Mouse (Mus musculus): ENCODE measurements around the gene Slc44a1. TPM values are rescaled to one million over a fixed set of nuclear protein-coding genes. Genes with fewer than 3 reads are reported as not detected.
A peak's percentile ranks its signal among the peaks of the same experiment; 100 is the strongest.

The Slc44a1 gene
- polyA plus RNA-seq, 1 experiment from 2014 or later: 9.6 TPM

DNA sequence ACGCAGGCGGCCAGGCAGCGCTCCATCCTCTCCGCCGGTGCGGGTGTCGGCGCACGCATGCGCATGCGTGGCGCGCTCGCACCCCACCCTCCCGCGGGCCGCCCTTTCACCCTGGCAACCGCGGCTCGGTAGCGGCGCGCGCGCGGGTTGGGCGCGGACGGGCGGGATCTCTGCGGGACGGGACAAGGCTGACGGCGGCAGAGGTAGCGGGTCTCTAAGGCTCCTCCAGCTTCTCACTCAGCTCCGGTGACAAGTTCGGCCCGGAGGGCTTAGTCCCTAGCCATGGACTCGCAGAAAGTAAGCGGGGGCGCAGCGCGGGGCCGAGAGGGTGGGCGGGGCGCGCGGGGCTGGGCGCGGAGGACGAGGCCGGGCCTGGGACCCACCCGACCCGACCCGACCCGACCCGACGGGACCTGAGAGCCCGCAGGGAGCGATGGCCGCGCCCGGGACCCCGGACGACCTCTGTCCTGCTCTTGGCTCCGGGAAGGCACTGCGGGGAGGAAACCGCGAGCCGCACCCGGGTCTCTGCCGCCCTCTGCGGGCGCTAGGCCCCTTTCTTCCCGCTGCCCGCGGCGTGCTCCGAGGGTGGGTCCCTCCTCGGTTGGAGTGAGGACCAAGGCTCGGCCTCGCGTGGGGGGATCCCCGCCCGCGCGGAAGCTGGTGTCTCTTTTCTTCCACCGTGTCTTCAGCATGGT, 191.2 kb downstream of the Slc44a1 start, which contains the start of gene Fsd1l:
TSS of gene Fsd1l (plus strand) at position 156 of the 695 bp plus-strand sequence.
- WGBS: under 1% methylated on average over 72 of the region's 88 CpGs
- H3K9me3 ChIP-seq (replicated peaks; ENCODE audit: control insufficient read depth, low read length, poor library complexity, severe bottlenecking): no peaks in the 10 kb centered on the region
- H3K9ac ChIP-seq (ENCODE audit: low read depth, low read length): peak within 1 kb of the TSS; percentile 88
- no peaks in the 10 kb centered on the region for H3K36me3 ChIP-seq (ENCODE audit: control insufficient read depth, insufficient read depth, low read length)
- peaks cover 38% of the 10 kb centered on the region for H3K4me1 ChIP-seq (ENCODE audit: control insufficient read depth, insufficient read depth, low read length)
- peak within 1 kb of the TSS; percentile 96 for H3K27ac ChIP-seq (ENCODE audit: low read length)
- ATAC-seq: peak; percentile 92
- peak within 1 kb of the TSS; percentile 86 for H3K4me3 ChIP-seq (ENCODE audit: low read depth, low read length)
- H3K4me2 ChIP-seq (ENCODE audit: low read length): peak within 1 kb of the TSS; percentile 76
- no peaks in the 10 kb centered on the region for H3K27me3 ChIP-seq (ENCODE audit: control insufficient read depth, insufficient read depth, low read depth, low read length)

DNA sequence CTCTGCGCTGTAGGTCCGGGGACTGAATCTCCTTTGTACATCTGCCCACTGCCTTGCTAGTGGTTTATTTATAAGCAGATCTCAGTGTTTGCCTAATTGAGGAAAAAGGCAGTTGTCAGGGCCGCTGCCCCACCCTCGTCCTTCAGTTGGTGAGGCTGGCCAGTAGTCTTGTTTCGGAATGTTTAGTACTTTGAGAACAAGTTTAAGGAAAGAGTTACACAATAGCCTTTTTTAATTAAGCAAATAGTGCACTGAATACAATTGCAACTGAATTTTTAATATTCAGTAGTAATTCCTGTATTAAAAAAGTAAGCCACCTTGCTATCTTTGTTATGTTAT, 191.8 kb downstream of the Slc44a1 start:
- H3K36me3 ChIP-seq (ENCODE audit: control insufficient read depth, insufficient read depth, low read length): no peaks in the 10 kb centered on the region
- peak overlapping the region; percentile 88 for H3K9ac ChIP-seq (ENCODE audit: low read depth, low read length)
- no peaks in the 10 kb centered on the region for H3K27me3 ChIP-seq (ENCODE audit: control insufficient read depth, insufficient read depth, low read depth, low read length)
- WGBS: 2% methylated on average over 5 of the region's 5 CpGs
- peak overlapping the region; percentile 96 for H3K27ac ChIP-seq (ENCODE audit: low read length)
- peak overlapping the region; percentile 76 for H3K4me2 ChIP-seq (ENCODE audit: low read length)
- no peaks in the 10 kb centered on the region for H3K9me3 ChIP-seq (replicated peaks; ENCODE audit: control insufficient read depth, low read length, poor library complexity, severe bottlenecking)
- H3K4me1 ChIP-seq (ENCODE audit: control insufficient read depth, insufficient read depth, low read length): peaks cover 38% of the 10 kb centered on the region
- peak overlapping the region; percentile 86 for H3K4me3 ChIP-seq (ENCODE audit: low read depth, low read length)
- no peak for ATAC-seq

DNA sequence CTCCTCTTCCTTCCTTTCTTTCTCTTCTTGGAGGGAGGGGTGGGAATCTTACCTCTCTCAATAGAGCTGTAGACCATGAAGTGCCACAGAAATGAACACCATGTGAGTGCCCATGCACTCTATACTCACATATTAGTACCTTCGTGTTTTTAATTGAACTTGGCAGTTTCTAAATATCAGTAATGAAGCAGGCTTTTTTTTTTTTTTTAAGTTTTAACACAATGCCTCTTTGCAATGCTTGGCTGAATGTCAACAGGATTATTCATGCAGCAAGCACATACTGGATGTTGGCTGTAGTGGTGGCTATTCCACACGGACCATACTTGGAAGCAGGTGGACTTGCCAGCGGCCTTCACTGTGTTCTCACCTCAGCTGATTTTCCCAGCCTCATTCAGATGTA, 195.1 kb downstream of the Slc44a1 start:
- Histone ChIP-seq H3K9ac (ENCODE audit: low read depth, low read length) (no peak overlapping the region), H3K4me3 (ENCODE audit: low read depth, low read length) (no peak overlapping the region), H3K27me3 (ENCODE audit: control insufficient read depth, insufficient read depth, low read depth, low read length) (no peaks in the 10 kb centered on the region), H3K4me2 (ENCODE audit: low read length) (no peak overlapping the region), H3K4me1 (ENCODE audit: control insufficient read depth, insufficient read depth, low read length) (peaks cover 44% of the 10 kb centered on the region), H3K36me3 (ENCODE audit: control insufficient read depth, insufficient read depth, low read length) (peaks cover 5% of the 10 kb centered on the region; the same call in 1 of the 2 replicates), H3K9me3 (replicated peaks; ENCODE audit: control insufficient read depth, low read length, poor library complexity, severe bottlenecking) (no peaks in the 10 kb centered on the region), H3K27ac (ENCODE audit: low read length) (no peak overlapping the region)
- 65% methylated on average over 3 of the region's 3 CpGs for WGBS
- no peak for ATAC-seq

DNA sequence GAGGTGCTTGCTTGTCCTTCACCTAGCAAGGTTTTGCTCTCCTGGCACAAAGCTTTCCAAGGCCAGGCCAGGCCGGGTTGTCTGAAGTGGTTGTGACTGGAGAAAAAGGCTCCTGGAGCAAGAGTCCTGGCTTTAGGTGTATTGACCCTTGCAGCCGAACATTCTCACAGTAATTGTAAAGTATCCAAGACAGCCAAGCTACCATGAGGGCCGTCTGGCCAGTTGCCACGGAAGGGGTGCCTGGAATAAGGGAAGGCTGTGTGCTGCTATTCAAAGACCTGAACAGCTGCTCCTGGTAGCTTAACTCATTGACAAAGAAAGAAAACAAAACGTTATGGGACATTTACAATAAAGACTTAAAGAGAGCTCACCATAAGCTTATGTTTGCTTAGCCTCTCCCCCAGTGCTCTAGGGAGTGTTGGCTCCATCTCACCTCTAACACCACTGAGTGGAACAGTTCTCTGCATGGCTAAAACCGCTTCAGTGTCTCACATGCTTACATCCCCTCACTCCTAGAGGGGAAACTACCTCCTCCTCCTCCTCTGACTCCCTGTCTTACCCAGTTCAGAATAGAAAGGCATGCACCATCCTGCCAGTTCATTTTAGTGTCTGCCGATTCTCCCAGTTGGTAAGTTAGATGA, 197.2 kb downstream of the Slc44a1 start:
- peak; percentile 40; the same call in 1 of the 2 replicates for ATAC-seq

DNA sequence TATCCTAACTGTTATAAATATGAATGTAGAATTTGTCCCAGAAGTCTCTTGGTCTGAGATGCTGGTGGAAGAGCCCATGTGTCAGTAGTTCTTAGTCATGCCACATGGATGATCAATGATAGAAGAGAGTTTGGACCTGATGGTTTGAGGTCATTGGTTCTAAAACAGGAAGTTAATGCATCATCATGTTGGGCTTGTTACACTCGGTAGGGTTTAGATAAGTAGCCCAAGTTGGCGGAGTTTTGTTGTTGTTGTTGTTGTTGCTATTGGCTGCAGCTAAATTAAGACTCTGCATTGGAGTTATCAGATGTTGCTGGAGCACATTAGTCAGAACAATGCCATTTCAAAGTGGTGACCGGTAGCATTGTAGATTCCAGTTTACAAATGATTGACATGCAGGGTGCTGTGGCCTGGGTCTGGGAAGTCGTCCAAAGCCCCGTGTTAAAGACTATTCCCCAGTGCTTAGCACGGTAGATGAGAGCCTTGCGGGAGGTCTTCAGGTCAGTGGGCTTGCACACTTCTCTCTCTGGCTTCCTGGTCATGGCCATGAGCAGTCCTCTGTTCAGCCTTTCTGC, 198.4 kb downstream of the Slc44a1 start:
- H3K36me3 ChIP-seq (ENCODE audit: control insufficient read depth, insufficient read depth, low read length): peaks cover 12% of the 10 kb centered on the region
- H3K4me2 ChIP-seq (ENCODE audit: low read length): no peak overlapping the region
- H3K9me3 ChIP-seq (replicated peaks; ENCODE audit: control insufficient read depth, low read length, poor library complexity, severe bottlenecking): no peaks in the 10 kb centered on the region
- H3K27me3 ChIP-seq (ENCODE audit: control insufficient read depth, insufficient read depth, low read depth, low read length): no peaks in the 10 kb centered on the region
- ATAC-seq: no peak
- 78% methylated on average over 7 of the region's 7 CpGs for WGBS
- peaks cover 28% of the 10 kb centered on the region for H3K4me1 ChIP-seq (ENCODE audit: control insufficient read depth, insufficient read depth, low read length)
- no peak overlapping the region for H3K4me3 ChIP-seq (ENCODE audit: low read depth, low read length)
- H3K27ac ChIP-seq (ENCODE audit: low read length): no peak overlapping the region
- H3K9ac ChIP-seq (ENCODE audit: low read depth, low read length): no peak overlapping the region

More for the DNA sequence above, 197.2 kb downstream of the Slc44a1 start:
- Histone ChIP-seq H3K9ac (ENCODE audit: low read depth, low read length) (no peak overlapping the region), H3K4me2 (ENCODE audit: low read length) (no peak overlapping the region), H3K9me3 (replicated peaks; ENCODE audit: control insufficient read depth, low read length, poor library complexity, severe bottlenecking) (no peaks in the 10 kb centered on the region), H3K36me3 (ENCODE audit: control insufficient read depth, insufficient read depth, low read length) (peaks cover 12% of the 10 kb centered on the region), H3K4me1 (ENCODE audit: control insufficient read depth, insufficient read depth, low read length) (peaks cover 39% of the 10 kb centered on the region), H3K4me3 (ENCODE audit: low read depth, low read length) (no peak overlapping the region), H3K27me3 (ENCODE audit: control insufficient read depth, insufficient read depth, low read depth, low read length) (no peaks in the 10 kb centered on the region), H3K27ac (ENCODE audit: low read length) (no peak overlapping the region)
- 37% methylated on average over 7 of the region's 7 CpGs for WGBS

DNA sequence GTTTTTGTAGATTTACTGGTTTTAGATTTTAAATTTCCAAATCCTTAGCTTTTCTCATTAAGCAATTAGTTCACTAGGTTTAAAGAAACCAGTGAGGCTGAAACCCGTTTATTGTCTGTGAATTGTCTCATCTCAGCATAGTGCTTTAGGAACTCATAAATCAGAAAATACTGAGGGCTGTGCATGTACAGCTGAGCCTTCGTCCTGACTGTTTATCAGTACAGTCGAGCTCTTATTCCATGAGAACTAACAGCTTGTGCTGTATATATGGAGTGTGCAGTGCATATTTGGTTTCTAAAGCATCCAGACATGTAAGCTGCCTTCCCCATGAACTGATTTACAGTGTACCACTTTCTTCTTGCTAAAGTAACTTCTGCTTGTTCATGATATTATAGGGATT, 217.8 kb downstream of the Slc44a1 start:
- WGBS: 83% methylated on average over 3 of the region's 3 CpGs
- no peak overlapping the region for H3K27ac ChIP-seq (ENCODE audit: low read length)
- H3K9ac ChIP-seq (ENCODE audit: low read depth, low read length): no peak overlapping the region
- no peaks in the 10 kb centered on the region for H3K27me3 ChIP-seq (ENCODE audit: control insufficient read depth, insufficient read depth, low read depth, low read length)
- no peak overlapping the region for H3K4me2 ChIP-seq (ENCODE audit: low read length)
- H3K9me3 ChIP-seq (replicated peaks; ENCODE audit: control insufficient read depth, low read length, poor library complexity, severe bottlenecking): no peaks in the 10 kb centered on the region
- no peaks in the 10 kb centered on the region for H3K4me1 ChIP-seq (ENCODE audit: control insufficient read depth, insufficient read depth, low read length)
- ATAC-seq: no peak
- H3K36me3 ChIP-seq (ENCODE audit: control insufficient read depth, insufficient read depth, low read length): peaks cover 32% of the 10 kb centered on the region
- no peak overlapping the region for H3K4me3 ChIP-seq (ENCODE audit: low read depth, low read length)

DNA sequence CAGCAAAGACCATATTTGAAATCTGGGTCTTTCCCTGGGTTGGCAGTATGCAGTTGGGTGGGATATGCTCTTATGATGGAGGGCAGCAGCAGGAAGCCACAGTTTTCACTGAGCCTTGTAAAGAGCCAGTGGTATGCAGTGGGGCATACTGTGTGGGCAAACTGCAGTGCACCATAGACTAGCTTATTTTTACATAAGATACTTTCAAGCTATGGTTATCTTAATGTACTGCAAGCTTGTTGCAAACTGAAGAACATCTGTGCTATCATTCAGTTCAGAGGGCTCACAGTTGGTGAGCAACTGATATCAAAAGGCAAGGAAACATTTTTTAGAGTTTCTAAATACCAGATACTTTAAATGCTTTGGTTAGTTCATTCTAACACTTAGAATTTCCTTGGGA, 220.5 kb downstream of the Slc44a1 start:
- no peaks in the 10 kb centered on the region for H3K27me3 ChIP-seq (ENCODE audit: control insufficient read depth, insufficient read depth, low read depth, low read length)
- H3K27ac ChIP-seq (ENCODE audit: low read length): no peak overlapping the region
- no peak overlapping the region for H3K4me3 ChIP-seq (ENCODE audit: low read depth, low read length)
- no peak overlapping the region for H3K4me2 ChIP-seq (ENCODE audit: low read length)
- H3K9me3 ChIP-seq (replicated peaks; ENCODE audit: control insufficient read depth, low read length, poor library complexity, severe bottlenecking): no peaks in the 10 kb centered on the region
- ATAC-seq: no peak
- no peak overlapping the region for H3K9ac ChIP-seq (ENCODE audit: low read depth, low read length)
- no peaks in the 10 kb centered on the region for H3K4me1 ChIP-seq (ENCODE audit: control insufficient read depth, insufficient read depth, low read length)
- H3K36me3 ChIP-seq (ENCODE audit: control insufficient read depth, insufficient read depth, low read length): peaks cover 30% of the 10 kb centered on the region
